Mouse (Mus musculus) bone marrow macrophage, adult 2 months (primary cell): ENCODE data around the gene Cntrl.

ENCODE experiments used
- CTCF ChIP-seq: IDR thresholded peaks from 2 replicates; pipeline ENCODE4 v1.5.1; 2012; ENCODE audit warnings: low read depth, mild to moderate bottlenecking, low read length, moderate library complexity
- POLR2A ChIP-seq: IDR thresholded peaks from 2 replicates; pipeline ENCODE4 v1.6.1; 2012; ENCODE audit warnings: mild to moderate bottlenecking, low read depth, low read length, borderline replicate concordance

DNA sequence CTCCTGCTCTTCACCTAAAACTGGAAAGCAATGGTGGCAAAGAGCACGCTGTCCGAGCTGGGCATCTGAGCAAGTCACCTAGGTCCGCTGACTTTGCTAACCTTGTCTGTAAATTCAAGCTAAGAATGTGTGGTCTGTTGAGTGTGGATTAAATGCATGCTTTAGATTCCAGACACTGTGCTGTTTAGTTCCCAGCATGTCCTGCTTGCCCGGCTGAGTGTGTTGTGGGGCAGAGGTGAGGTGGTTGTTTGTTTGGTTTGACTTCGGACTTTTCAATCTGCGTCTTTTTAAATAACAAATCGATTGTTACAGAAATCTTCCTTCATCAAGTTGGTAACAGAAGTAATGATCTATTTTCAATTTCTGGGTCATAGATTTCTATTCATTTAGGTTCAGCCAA, 48.5 kb downstream of the Cntrl start:
- TF ChIP-seq CTCF (no peak), POLR2A (no peak)
